Mouse (Mus musculus) left cerebral cortex, postnatal 36 days (tissue): ENCODE data around the gene Ahdc1. TPM values are rescaled to one million over a fixed set of nuclear protein-coding genes. Genes with fewer than 3 reads are reported as not detected.

ENCODE experiments used
- DNase-seq, 2 experiments: peaks; one replicate each; pipeline ENCODE4 v3.0.0; 2021 to 2022; ENCODE audit warnings: low spot score in 2 of 2, mixed read lengths in 1 of 2
- intact Hi-C: fragments of 180-260 bp; cut with DNase I; formaldehyde crosslinking; loops from one replicate; pipeline ENCODE4 v1.15.1; 2025
- total RNA-seq, 2 experiments: library from RNA; stranded (reverse); gene quantifications; 2 replicates each; pipeline ENCODE4 v1.2.3; 2021

Gene Ahdc1
- total RNA-seq, result 100 to 1,000 TPM in 1 of 2 experiments, 10 to 100 TPM in 1; 91.3 to 110 TPM

GRCm38 (mm10) chr4:133011028-133011820 lies at the start of gene Ahdc1:
Gene Ahdc1, plus strand, starts transcription at chr4:133011260.
- peak; percentile 95 to 97 for DNase-seq
- intact Hi-C loops, result loop anchor here (5.0 kb wide), 2 partner anchors 116 to 201 kb away; partner anchors contain the start of genes Cd164l2 and Gpr3

- DNase-seq, result no peak
- intact Hi-C loops, result no loop called here
Observed at GRCm38 (mm10) chr4:132961866-132962265, 49.2 kb upstream of the Ahdc1 start.

- no peak for DNase-seq
- intact Hi-C loops, result no loop called here
Observed at GRCm38 (mm10) chr4:132962628-132963027, 48.4 kb upstream of the Ahdc1 start.

- no peak for DNase-seq
- intact Hi-C loops, result no loop called here
Observed at GRCm38 (mm10) chr4:132963436-132963835, 47.6 kb upstream of the Ahdc1 start.

- intact Hi-C loops, result no loop called here
Observed at GRCm38 (mm10) chr4:132964064-132964463, 47.0 kb upstream of the Ahdc1 start.

GRCm38 (mm10) chr4:132964473-132964872 lies 46.6 kb upstream of the Ahdc1 start:
- intact Hi-C loops, result no loop called here
- DNase-seq, result no peak

More at GRCm38 (mm10) chr4:132964064-132964463, 47.0 kb upstream of the Ahdc1 start:
- DNase-seq, result no peak

- no peak for DNase-seq
- intact Hi-C loops, result no loop called here
Observed at GRCm38 (mm10) chr4:132968105-132968938, 42.7 kb upstream of the Ahdc1 start.

- intact Hi-C loops, result no loop called here
- DNase-seq, result no peak
Observed at GRCm38 (mm10) chr4:132971601-132972000, 39.5 kb upstream of the Ahdc1 start.

- intact Hi-C loops, result no loop called here
- no peak for DNase-seq
Observed at GRCm38 (mm10) chr4:132972101-132972500, 39.0 kb upstream of the Ahdc1 start.

GRCm38 (mm10) chr4:132972556-132972955 lies 38.5 kb upstream of the Ahdc1 start:
- intact Hi-C loops, result no loop called here
- DNase-seq, result no peak

- intact Hi-C loops, result no loop called here
- no peak for DNase-seq
Observed at GRCm38 (mm10) chr4:132973186-132973585, 37.9 kb upstream of the Ahdc1 start.

GRCm38 (mm10) chr4:132973814-132974398 lies 37.2 kb upstream of the Ahdc1 start, which contains the start of gene Fgr:
Gene Fgr, plus strand, starts transcription at chr4:132974095.
- intact Hi-C loops, result no loop called here
- DNase-seq, result no peak

GRCm38 (mm10) chr4:132974904-132975303 lies 36.2 kb upstream of the Ahdc1 start:
- DNase-seq, result peak; percentile 28 to 39
- intact Hi-C loops, result no loop called here

- intact Hi-C loops, result no loop called here
- no peak for DNase-seq
Observed at GRCm38 (mm10) chr4:132975791-132976190, 35.3 kb upstream of the Ahdc1 start.

- no peak for DNase-seq
- intact Hi-C loops, result no loop called here
Observed at GRCm38 (mm10) chr4:132976729-132977128, 34.3 kb upstream of the Ahdc1 start.

- no peak for DNase-seq
- intact Hi-C loops, result no loop called here
Observed at GRCm38 (mm10) chr4:132977597-132977996, 33.5 kb upstream of the Ahdc1 start.

GRCm38 (mm10) chr4:132979186-132979585 lies 31.9 kb upstream of the Ahdc1 start:
- intact Hi-C loops, result no loop called here
- no peak for DNase-seq

GRCm38 (mm10) chr4:132981621-132982020 lies 29.4 kb upstream of the Ahdc1 start:
- intact Hi-C loops, result no loop called here
- DNase-seq, result no peak

GRCm38 (mm10) chr4:132982999-132983398 lies 28.1 kb upstream of the Ahdc1 start:
- no peak for DNase-seq
- intact Hi-C loops, result no loop called here
